Mouse (Mus musculus): ENCODE measurements around the gene Slc6a2.

Gene Slc6a2

DNA sequence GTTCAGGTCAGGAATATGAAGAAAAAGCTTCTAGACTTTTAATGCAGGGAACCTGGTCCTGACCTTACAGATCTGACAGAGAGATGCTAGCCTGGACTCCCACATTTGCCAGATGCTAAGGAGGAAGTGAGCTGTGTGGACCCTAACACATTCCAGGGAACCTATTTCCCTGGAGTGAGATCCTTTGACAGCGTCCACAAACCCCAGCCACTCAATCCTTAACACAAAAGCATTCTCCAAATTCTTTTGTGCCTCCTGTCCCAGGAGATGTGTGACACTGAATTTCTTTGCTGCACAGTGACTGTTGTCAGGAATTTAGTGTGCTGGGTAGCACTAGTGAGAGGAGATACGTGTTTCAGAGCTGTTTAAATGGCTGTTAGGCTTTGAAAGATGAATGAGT lies 79.0 kb downstream of the Slc6a2 start:
- DNase-seq, result no peak

DNA sequence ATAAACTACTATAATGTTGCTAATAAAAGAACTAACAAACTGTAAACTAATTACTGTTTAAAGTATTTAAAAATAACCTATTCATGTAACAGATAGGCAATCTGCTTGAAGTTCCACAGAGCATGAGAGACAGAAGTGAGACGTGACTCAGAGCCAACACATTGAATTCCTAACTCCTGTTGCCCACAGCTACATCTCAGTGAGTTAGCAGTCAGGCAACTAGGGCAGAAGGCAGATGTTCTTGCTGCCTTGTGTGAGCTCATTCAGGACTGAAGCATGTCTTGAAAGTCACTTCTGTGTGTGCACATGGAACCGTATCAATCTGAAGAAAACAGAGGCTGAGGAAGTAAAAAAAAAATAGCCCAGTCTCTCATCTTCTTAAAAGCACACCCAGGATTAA lies 80.4 kb downstream of the Slc6a2 start:
- DNase-seq, result no peak

DNA sequence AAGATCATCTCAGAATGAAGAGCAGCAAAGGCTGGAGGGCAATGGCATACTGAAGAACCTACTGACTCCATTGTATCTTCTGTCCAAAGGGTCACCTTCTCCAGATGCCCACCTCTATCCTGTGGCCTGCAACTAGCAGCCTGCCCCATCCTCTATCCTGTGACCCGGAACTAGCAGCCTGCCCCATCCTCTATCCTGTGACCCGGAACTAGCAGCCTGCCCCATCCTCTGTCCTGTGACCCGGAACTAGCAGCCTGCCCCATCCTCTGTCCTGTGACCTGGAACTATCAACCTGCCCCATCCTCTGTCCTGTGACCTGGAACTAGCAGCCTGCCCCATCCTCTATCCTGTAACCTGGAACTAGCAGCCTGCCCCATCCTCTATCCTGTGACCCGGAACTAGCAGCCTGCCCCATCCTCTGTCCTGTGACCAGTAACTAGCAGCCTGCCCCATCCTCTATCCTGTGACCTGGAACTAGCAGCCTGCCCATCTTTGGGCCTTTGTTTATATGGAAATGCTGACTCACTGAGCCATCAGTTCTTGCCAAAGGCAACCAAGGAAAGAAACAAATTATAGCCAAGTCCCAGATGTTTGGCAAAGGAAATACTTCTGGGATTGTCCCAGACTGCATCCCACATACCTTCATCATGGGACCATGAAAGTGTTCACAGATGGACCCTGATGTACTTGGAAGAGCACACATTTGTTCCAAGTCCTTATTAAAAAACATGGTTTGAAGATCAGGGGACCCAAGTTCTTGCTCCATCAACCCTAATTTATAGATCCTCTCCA lies 81.1 kb downstream of the Slc6a2 start:
- peak in 1 of 2 experiments; percentile 14 for DNase-seq

DNA sequence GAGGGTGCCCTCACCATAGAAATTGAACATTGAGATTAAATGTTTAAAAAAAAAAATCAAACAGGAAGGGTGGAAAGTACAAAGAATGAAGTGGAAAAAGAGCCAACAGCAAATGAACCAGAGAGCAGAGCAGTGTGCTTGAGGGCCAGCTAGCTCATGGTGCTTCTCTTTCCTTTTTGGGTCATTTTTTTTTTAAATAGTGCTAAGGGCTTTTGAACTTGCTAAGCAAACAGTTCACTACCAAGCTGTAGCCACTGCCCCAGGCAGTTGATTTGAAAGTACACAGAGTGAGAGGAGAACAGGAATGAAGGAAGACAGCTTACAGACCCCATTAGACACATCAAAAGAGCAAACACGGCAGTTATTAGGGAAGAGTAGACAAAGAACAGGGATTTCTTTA lies 83.2 kb downstream of the Slc6a2 start:
- DNase-seq, result no peak

DNA sequence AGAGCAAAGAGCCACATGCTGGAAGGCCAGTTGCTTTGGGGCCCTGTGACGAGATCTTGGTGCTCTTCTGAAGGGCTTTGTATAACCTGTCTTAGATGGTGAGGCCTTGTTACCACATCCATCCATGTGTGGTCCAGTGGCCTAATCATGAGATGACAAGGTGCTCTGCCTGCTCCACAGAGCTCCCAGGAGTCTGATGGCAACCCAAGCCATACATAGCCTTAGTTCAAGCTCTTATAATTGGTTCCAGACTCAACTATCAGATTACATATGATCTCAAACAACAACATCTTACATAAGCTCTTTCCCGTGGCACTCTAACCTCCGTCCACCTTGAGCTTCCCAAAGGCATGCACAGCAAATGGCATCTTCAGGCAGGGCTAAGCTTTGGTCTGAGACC lies 88.2 kb downstream of the Slc6a2 start, which contains the start of gene Ces1a:
TSS of gene Ces1a (minus strand) at position 101 of the 400 bp plus-strand sequence.
- DNase-seq, result no peak

DNA sequence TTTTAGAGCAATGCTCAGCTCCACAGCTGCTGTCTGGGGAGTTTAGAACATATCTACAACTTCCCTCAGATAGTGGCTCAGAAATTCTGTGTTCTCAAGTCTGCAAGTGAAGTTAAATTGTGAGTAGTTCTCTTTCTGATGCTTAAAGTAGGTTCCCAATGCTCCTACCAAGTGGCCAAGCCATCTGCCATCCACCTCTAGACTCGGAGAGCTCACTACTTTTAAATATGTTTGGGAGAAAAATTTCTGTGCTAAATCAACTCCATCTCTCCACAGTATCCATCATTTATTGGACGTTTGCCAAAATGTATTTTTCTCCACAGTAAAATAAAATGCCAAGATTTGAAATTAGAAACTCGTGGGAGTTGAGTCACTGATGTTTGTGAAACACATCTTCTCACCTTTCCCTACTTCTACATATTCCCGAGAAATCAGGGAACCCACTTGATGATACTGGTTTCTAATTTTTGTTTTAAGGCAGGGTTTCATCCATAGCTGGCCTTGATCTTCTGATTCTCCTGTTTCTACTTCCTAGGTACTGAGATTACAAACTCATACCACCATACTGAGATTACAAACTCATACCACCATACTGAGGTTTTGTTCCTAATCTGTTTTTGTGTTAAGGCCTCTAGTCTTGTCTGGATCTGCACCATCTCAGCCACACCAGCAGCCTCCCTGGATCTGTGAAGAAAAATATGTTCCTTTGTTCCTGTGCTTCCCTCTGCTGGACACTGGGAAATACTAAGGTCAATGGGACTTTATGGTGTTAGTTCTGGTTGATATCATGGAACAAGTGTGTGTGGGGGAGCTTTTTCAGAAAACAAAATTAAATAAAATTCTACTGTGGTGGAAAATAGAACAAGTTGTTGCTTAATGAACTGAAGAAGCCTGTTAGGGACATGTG lies 88.9 kb downstream of the Slc6a2 start:
- DNase-seq, result peak in 1 of 2 experiments; percentile 13
